Mouse (Mus musculus): Measurements from ENCODE around the gene Cltrn.

Cltrn gene

GRCm38 (mm10) chrX:164145463-164146250, 57.0 kb downstream of the Cltrn start:
- no peak for DNase-seq

- peak; percentile 69 for DNase-seq
Observed at GRCm38 (mm10) chrX:164152703-164153102, 64.1 kb downstream of the Cltrn start.

GRCm38 (mm10) chrX:164153606-164154005, 65.0 kb downstream of the Cltrn start:
- no peak for DNase-seq

- DNase-seq, result no peak
Observed at GRCm38 (mm10) chrX:164154594-164154993, 66.0 kb downstream of the Cltrn start.

- DNase-seq, result no peak
Observed at GRCm38 (mm10) chrX:164164681-164165080, 76.1 kb downstream of the Cltrn start.
